Mouse (Mus musculus): Measurements from ENCODE around the gene P2rx6. TPM values are rescaled to one million over a fixed set of nuclear protein-coding genes. Genes with fewer than 3 reads are reported as not detected.
"Not testable (repeated sequence)": the region's sequence is repeated elsewhere in the genome, so short reads cannot be mapped to it uniquely, and the experiment has no call there.

The P2rx6 gene
- not detected in 3 replicates for total RNA-seq (2017)

DNA sequence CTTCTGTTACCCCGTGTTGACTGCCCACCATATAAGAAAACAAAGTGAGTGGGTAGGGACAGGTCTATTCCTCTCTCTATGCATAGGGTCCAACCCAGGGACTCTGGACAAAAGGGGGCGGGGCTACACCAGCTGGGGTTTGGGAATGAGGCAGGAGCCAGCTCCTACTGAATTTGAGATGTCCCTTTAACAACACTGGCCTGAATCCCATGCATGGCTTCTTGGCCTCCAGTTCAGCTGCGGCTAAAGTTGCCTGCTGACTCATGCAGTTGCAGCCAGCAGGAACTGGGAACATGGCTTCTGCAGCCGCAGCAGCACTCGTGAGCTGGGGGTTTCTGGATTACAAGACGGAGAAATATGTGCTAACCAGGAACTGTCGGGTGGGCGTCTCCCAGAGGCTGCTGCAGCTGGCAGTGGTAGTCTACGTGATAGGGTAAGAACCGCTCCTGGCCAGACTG, at the start of gene P2rx6:
Gene P2rx6, plus strand, starts transcription at position 135 of the 458 bp plus-strand sequence.
- ATAC-seq (replicated peaks; ENCODE audit: insufficient number of reproducible peaks, low FRiP score, low TSS enrichment, poor library complexity, severe bottlenecking) = no peak

DNA sequence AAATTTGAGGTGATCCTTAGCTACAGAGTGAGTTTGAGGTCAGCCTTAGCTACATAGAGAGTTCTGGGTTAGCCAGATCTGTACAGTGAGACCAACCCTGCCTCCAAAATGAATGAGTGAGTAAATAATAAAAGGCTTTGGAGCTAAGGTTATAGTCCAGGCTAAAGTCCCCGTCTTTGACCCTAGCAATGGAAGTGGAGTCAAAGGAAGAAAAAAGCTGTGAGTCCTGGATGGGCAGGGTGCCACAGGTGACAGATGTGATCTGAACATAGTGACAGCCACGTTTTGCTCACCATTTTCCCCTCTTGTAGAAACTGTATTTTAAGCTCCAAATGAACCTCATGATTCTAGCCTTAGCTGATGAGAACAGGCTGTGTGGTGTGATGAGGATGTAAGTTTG, 42.8 kb upstream of the P2rx6 start:
- ATAC-seq (replicated peaks; ENCODE audit: insufficient number of reproducible peaks, low FRiP score, low TSS enrichment, poor library complexity, severe bottlenecking) = no peak

DNA sequence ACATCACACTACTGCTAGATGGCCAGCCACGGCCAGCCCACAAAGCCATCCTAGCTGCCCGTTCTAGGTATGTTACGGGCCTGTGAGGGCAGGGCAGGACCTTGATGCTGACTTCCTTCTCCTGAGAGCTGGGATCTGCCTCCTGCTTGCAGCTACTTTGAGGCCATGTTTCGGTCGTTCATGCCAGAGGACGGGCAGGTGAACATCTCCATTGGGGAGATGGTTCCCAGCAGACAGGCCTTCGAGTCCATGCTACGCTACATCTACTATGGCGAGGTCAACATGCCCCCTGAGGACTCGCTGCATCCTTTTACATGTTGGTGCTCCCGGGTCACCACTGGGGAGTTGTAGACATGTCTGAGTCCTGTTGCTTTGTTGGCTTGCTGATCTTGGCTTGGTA, 37.5 kb upstream of the P2rx6 start:
- no peak for ATAC-seq (replicated peaks; ENCODE audit: insufficient number of reproducible peaks, low FRiP score, low TSS enrichment, poor library complexity, severe bottlenecking)

DNA sequence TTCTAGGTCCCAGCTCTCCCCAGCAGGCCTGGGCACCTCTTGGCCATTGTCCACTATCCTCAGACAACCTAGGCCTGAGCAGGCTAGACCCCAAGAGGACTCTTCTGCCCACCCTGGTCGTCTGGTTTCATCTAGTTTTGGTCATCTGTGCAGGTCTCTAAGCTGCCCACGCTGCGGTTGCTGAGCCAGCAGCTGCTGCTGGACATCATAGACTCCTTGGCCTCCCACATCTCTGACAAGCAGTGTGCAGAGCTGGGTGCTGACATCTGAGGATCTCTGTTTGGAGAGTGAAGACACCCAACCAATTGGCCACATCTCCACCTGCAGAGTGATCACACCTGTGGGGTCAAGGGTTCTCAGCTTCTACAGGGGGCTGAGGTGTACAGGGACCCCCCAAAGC, 36.2 kb upstream of the P2rx6 start:
- no peak for ATAC-seq (replicated peaks; ENCODE audit: insufficient number of reproducible peaks, low FRiP score, low TSS enrichment, poor library complexity, severe bottlenecking)

DNA sequence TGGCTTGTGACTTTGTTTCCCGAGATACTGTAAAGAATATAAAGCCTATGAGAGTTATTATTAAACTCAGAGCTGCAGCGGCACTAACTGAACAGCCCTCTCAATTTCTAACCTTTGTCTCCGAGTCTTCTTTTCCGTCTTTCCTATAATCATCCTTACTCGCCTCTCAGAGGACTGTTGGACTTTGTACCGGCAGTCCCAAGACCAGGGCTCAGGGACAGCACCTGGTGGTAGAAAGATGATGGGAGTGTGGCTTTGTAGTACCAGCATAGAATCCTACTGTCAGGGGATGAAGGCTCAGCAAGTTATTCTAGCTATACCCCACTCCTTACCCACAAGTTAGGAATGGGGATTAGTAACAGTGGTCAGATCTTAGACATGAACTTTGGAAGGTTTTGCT, 35.5 kb upstream of the P2rx6 start:
- ATAC-seq (replicated peaks; ENCODE audit: insufficient number of reproducible peaks, low FRiP score, low TSS enrichment, poor library complexity, severe bottlenecking) = no peak

DNA sequence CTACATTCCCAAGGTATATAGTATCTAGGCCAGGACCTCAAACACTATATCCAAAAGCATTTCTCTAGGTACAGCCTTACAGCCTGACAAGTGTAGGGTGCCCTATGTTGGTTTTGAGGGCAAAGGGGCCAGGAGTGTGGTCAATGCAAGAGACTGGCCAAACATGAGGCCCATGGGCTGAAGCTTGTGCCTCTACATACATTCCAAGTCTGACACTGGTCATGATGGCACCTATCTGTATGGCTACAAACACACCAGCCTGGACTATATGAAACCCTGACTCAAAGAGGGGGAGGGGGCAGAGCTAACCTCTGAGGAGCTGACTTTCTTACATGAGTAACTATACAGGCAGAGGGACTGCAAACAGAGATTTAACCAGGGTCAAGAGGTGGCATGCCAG, 34.1 kb upstream of the P2rx6 start:
- ATAC-seq (replicated peaks; ENCODE audit: insufficient number of reproducible peaks, low FRiP score, low TSS enrichment, poor library complexity, severe bottlenecking) = no peak

DNA sequence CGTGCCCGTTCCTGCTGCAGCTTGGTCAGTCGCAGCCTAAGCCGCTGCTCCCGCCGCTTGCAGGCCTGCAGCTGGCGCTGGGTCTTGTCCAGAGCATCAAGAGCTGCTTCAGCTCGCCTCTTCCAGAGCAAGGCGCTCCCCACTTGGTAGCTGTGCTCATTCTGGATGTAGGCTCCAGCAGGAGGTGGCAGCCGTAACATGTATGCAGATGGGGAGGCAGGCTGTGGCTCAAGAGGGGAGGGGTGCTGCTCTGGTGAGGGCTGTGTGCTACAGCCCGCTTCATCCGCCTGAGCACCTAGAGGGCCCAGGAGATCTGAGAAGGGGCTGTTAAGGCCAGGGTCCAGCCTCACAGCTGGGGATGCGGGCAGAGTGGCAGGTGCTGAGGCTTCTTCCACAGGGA, 33.4 kb upstream of the P2rx6 start:
- ATAC-seq (replicated peaks; ENCODE audit: insufficient number of reproducible peaks, low FRiP score, low TSS enrichment, poor library complexity, severe bottlenecking) = no peak

DNA sequence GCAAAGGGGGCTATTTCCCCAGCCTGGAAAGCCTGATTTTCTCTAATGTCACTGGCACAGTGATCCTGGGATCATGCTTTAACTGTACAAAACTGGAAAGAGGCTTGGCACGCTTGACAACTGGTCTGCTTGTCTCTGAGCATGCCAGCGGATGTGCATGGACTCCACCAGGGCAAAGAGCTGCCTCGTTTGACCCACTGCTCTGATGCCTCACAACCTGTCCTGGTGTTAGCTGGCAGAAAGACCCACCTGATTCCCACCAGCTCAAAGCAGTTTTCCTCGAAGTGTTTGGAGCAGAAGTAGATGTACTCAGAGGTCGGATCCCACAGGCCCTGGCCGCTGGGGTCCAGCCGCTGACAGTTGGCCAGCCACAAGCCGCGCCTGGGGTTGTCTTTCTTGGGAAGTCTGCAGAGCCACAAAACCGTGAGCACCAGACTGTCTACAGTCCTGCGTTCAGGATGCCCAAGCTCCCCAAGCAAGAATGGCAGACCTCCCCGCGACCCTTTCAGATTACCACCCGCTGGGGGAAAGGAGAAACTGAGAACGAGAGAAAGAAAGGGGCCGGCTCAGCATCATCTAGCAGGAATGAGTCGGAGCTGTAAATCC, 31.6 kb upstream of the P2rx6 start:
- no peak for ATAC-seq (replicated peaks; ENCODE audit: insufficient number of reproducible peaks, low FRiP score, low TSS enrichment, poor library complexity, severe bottlenecking)

DNA sequence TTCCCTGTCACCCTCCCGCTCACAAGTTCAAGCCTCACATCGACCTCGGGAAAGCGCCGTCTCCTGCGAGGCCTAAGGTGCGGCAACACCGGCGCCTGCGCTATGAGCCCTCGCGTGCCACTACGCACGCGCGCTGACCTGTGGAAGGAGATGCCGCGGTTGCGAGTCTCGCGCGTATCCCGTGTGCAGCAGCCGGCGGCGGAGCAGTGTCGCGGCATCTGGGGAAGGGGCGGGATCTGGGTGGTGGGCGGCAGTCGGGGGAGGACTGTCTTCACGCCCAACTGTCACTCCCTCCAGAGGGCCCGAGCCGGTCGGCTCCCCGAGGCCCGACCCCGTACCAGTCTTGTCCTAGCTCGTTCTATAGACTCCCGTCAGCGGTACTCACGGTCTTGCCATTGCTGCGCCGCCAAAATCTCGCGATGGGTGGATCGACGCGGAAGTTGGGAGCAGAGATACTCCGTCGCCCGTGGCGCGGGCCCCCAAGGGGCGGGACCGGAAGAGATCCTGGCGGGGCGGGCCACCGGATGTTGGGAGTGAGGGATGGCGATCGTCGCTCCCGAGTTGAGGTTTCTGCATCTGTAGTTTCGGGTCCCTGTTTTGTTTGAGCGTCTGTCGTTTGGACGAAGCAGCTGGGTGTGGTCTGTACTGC, 30.9 kb upstream of the P2rx6 start, which contains the start of gene Thap7:
Gene Thap7, minus strand, starts transcription at position 497 of the 649 bp plus-strand sequence.
- ATAC-seq (replicated peaks; ENCODE audit: insufficient number of reproducible peaks, low FRiP score, low TSS enrichment, poor library complexity, severe bottlenecking) = peak; percentile 92

DNA sequence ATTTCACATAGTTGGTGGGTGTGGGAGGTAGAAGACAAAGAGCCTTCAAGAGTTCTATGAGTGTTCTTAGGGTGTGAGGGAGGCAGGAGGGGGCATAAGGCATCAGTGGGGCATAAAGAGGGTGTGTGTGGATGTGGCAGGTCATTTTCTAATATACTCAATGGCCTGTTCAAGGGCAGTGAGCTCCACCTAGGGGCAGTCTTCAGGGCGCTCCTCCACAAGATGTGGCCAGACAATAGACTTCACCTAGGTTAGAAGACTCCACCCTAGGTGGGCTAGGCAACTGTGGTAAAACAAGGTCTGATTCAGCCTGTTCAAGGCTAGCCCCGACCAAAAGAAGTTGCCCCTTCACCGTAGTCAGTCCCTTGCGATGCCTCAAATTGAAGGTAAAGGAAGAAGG, 29.4 kb upstream of the P2rx6 start:
- ATAC-seq (replicated peaks; ENCODE audit: insufficient number of reproducible peaks, low FRiP score, low TSS enrichment, poor library complexity, severe bottlenecking) = no peak

DNA sequence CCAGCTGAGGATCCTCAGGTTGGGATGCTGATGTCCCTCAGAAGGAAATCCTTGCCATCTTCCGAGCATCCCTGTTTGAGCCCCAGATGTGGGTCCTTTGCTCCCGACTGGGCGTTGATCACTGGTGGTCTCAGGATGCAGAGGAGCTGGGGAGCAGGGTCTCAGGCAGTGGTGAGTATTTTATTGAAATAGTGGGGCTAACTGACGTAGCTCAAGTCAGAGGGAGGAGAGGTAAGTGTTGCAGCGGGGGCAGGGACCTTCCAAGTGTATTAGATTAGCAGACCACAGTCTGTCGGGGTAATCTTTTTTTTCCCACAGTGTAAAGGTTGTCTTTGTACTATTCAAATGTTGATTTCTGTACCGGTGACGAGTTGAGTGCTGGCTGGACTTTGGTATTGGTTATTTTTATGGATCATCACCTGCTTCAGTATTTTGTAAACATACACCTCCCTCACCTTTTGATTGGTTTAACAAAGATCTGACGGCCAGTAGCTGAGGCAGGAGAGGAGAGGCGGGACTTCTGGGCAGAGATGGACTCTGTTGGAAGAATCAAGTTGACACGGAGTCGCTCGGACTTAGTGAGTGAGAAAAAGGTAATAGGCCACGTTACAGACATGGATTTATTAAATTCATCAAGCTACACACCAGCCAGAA, 28.9 kb upstream of the P2rx6 start:
- ATAC-seq (replicated peaks; ENCODE audit: insufficient number of reproducible peaks, low FRiP score, low TSS enrichment, poor library complexity, severe bottlenecking) = no peak

DNA sequence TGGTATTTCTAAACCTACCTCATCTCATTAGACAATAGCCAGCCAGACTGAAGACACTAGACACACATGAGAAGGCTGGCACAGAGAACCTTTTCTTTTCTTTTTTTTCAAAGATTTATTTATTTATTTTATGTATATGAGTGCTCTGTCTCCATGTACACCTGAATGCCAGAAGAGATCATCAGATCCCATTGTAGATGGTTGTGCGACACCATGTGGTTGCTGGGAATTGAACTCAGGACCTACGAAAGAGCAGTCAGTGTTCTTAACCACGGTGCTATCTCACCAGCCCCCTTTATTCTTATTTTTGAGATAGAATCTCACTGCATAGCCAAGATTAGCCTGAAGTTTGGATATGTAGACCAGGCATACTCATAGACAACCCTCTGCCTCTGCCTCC, 25.1 kb upstream of the P2rx6 start:
- no peak for ATAC-seq (replicated peaks; ENCODE audit: insufficient number of reproducible peaks, low FRiP score, low TSS enrichment, poor library complexity, severe bottlenecking)

DNA sequence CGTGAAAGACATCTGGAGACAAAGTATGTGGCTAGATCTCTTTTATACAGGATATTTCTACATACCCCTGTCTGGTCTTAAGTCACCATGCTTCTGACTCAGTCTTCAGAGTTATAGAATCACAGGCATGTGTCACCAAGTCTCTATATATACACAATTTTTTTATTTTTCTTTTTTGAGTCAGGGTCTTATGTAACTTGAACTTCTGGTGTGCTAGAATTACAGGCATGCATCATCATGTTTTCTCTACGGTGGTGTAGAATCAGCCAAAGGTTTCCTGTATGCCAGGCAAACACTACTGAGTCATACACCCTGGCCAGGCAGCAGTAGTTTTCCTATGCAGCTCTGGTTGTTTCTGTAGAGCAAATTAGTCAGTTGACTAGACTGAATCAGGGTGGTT, 19.1 kb upstream of the P2rx6 start:
- ATAC-seq (replicated peaks; ENCODE audit: insufficient number of reproducible peaks, low FRiP score, low TSS enrichment, poor library complexity, severe bottlenecking) = no peak

DNA sequence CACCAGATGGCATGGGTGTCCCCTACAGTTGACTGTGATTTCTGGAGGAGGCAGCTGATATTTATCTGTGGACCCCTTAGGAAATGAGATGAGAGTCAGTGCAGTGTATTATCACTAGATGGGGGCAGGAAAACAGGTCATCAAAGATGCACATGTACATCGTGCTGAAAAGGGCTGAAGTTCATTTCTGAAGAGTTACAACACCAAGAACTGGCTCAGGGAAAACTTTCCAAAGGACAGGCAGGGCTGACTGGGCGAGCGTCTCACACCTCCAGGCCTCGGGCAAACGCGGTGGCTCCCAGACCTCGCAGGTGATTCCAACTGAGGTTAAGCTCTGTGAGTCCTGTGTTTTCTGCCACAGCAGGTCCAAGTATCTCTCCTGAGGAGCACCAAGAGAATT, 8.8 kb upstream of the P2rx6 start:
- no peak for ATAC-seq (replicated peaks; ENCODE audit: insufficient number of reproducible peaks, low FRiP score, low TSS enrichment, poor library complexity, severe bottlenecking)

DNA sequence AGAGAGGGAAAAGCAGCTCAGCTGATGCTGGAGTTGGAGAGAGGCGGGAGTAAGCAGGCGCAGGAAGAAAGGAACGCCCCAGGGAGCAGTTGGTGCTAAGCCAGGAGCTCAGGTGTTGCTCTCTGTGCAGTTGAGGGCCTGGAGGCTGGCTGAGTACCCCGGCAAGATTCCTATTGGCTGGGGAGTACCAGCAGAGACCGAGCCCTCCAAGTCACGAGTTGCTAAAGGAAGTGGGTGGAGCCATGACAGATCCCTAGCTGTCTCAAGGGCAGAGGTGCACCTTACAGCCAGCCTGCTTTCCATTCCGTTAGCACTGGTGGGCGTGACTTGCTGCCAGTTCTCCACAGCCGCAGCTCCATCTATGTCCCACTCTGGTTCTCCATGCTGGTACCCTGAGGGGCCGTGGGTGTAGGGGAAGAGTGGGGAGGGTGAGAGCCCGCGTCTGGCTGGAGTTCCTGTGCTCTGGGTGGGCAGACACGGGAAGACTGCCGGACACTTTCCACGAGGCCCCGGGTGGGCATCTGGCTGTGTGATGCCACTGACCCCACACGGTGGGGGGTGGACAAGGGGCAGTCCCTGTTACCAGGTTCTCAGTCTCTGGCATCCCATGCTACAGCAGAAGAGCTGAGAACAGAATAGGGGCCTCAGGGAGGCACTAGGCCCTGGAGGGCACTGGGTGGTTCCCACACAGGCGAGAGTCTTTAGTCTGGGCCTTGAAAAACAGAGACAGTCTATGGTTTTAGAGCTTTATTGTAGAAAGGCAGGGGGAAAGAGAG, 7.6 kb upstream of the P2rx6 start:
- peak; percentile 69 for ATAC-seq (replicated peaks; ENCODE audit: insufficient number of reproducible peaks, low FRiP score, low TSS enrichment, poor library complexity, severe bottlenecking)

DNA sequence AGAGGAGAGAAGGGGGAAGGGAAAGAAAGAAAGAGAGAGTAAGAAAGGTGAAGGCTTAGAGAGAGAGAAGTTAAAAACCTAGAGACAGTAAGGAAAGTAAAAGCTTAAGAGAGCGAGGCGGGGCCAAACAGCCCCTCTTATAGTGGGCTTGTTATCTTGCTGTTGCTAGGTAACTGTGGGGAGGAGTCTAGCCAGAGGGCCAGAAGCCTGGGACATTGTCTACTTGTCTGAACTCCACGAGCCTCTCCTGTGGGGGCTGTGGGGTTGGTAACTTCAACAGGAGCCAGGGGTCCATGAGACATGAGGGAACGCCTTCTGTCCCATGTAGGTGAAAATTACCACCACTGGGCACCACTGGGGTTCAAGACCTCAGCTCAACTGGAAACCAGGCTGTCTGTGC, 7.0 kb upstream of the P2rx6 start:
- not testable (repeated sequence) for ATAC-seq (replicated peaks; ENCODE audit: insufficient number of reproducible peaks, low FRiP score, low TSS enrichment, poor library complexity, severe bottlenecking)

DNA sequence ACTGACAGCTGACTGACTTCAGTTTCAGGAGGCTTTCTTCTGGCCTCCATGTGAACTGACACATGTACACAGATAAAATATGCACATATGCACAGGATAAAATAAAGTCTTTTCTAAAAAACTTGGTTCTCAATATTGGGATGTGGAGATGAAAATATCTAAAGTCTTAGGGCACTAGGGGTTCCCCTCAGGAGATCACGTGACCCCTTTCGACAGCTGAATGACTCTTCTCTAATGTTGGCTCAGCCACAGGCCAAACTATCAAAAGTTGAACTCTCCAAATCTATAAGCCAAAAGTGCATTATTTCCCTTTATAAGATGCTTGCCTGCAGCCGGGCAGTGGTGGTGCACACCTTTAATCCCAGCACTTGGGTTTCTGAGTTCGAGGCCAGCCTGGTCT, 5.5 kb upstream of the P2rx6 start:
- no peak for ATAC-seq (replicated peaks; ENCODE audit: insufficient number of reproducible peaks, low FRiP score, low TSS enrichment, poor library complexity, severe bottlenecking)

DNA sequence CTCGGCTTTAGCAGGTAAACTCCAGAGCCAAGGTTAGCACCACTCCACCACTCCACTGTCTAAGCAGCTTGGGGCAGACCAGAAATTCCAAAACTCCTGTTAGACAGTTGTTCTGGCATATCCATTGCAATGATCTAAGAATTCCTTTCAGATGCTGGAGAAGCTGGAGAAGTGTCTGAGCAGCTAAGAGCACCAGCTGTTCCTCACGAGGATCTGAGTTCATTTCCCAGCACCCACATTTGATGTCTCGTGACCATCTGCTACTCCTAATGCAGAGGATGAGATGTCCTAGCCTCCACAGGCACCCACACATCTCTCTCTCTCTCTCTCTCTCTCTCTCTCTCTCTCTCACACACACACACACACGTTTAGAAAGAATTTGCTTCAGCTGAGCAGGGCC, 4.8 kb upstream of the P2rx6 start:
- ATAC-seq (replicated peaks; ENCODE audit: insufficient number of reproducible peaks, low FRiP score, low TSS enrichment, poor library complexity, severe bottlenecking) = no peak

DNA sequence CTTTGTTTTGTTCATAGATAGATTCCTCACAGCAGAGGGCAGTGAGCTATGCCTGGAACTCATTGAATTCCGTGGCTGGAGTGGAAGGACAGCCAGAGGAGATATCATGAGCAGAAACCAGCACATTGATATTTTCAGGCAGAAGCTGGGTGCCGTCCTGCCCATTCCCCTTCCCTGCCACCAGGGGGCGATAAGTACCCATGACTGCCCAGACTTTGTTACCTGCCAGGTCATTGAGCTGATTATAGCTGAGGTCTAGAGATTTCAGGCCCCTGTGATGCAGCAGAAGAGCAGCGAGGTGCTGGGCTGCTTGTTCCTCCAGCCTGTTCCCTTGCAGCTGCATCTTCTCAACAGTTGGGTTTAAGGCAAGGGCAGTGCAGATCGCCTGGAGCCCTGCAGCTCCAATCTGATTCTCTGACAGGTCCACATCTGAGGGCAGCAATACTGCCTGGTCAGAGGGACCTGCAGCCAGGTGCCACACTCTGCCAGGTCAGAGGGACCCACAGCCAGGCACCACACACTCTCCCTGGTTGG, 3.7 kb upstream of the P2rx6 start:
- ATAC-seq (replicated peaks; ENCODE audit: insufficient number of reproducible peaks, low FRiP score, low TSS enrichment, poor library complexity, severe bottlenecking) = peak; percentile 48; the same call in 1 of the 2 replicates

Measured in monocyte, adult 5-6 weeks (primary cell).